Mouse (Mus musculus) cerebellum, adult 2 months (tissue): ENCODE data around the gene Psmb3. TPM values are rescaled to one million over a fixed set of nuclear protein-coding genes. Genes with fewer than 3 reads are reported as not detected.

Experiments used
- DNase-seq, 2 experiments: peaks; one replicate each; pipeline ENCODE4 v3.0.0; 2021
- H3K27ac ChIP-seq: fragments of 200-500 bp; 2 replicates; pipeline ENCODE4 v1.5.1; 2012; ENCODE audit warnings: low read length, control low read depth, inconsistent platforms; ENCODE audit not compliant: insufficient read depth
- H3K27me3 ChIP-seq: fragments of 200-500 bp; 2 replicates; pipeline ENCODE4 v1.6.1; 2012; ENCODE audit warnings: inconsistent platforms, mild to moderate bottlenecking, low read length, moderate library complexity; ENCODE audit not compliant: control insufficient read depth, insufficient read depth
- H3K4me1 ChIP-seq: fragments of 200-500 bp; 2 replicates; pipeline ENCODE4 v1.6.1; 2011; ENCODE audit warnings: low read length; ENCODE audit not compliant: control insufficient read depth, insufficient read depth
- H3K4me3 ChIP-seq: fragments of 200-500 bp; replicated peaks from 2 replicates; pipeline ENCODE3; 2011; ENCODE audit warnings: mild to moderate bottlenecking, low read depth, low read length, control low read depth; ENCODE audit not compliant: insufficient read depth
- CTCF ChIP-seq: fragments of 200-500 bp; IDR thresholded peaks from 2 replicates; pipeline ENCODE4 v1.5.1; 2011; ENCODE audit warnings: low read depth, mild to moderate bottlenecking, control low read depth, low read length, moderate library complexity, borderline replicate concordance; ENCODE audit not compliant: insufficient read depth
- POLR2A ChIP-seq: fragments of 200-500 bp; IDR thresholded peaks from 2 replicates; pipeline ENCODE4 v1.6.1; 2011; ENCODE audit warnings: low read length, control low read depth, borderline replicate concordance; ENCODE audit not compliant: insufficient read depth
- WGBS: fragments of 180-500 bp; shearing (Covaris S2); methylation state at CpG from one replicate; pipeline ENCODE4 v1.1.7; 2018; 5-methylcytosine and 5-hydroxymethylcytosine counted together
- polyA plus RNA-seq: library from polyadenylated mRNA; depleted of rRNA; stranded (reverse); fragments of >200 nt; gene quantifications from 2 replicates; pipeline ENCODE4 v1.2.3, GENCODE M21; 2012

The Psmb3 gene
- polyA plus RNA-seq, 1 experiment: 291 TPM

DNA sequence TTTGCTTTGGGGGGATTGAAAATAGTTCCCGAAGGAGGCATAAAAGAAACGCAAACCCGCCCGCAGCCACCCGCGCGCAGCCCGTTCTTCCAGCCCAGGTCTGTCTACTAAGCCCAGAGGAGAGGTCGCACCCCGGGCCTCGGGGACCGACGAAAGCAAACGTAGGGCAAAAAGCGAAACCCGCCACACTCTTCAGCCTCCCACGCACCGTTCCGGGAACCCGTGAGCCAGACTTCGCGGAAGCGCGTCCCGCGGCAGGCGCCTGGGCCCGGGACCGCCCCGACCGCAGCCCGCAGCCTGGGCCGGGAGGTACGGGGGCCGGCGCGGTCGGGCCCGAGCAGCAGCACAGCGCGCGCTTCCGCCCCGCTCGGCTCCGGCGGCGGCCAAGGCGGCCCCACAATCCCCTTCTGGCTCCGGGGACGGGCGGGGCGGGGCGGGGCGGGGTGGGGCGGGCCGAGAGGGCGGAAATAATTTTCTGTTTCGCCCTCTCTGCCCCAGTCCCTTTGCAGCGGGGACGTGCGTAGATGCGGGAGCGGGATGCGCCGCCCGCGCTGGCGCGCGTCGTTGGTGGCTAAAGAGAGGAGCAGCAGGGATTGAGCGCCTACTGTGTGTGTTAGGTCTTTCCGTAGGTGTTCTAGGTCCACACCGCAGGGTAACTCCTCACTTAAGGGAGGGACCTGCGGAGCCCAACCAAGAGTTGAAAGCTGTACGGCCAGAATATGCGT, 43.0 kb upstream of the Psmb3 start:
- TF ChIP-seq POLR2A (peak; percentile 41; the same call in 1 of the 2 replicates), CTCF (no peak)
- peaks cover 15% of the 10 kb centered on the region for H3K4me1 ChIP-seq
- peak overlapping the region; percentile 71 for H3K27ac ChIP-seq
- H3K27me3 ChIP-seq: no peaks in the 10 kb centered on the region
- H3K4me3 ChIP-seq: peak overlapping the region; percentile 76
- under 1% methylated on average over 72 of the region's 78 CpGs for WGBS
- peak; percentile 87 to 89 for DNase-seq

DNA sequence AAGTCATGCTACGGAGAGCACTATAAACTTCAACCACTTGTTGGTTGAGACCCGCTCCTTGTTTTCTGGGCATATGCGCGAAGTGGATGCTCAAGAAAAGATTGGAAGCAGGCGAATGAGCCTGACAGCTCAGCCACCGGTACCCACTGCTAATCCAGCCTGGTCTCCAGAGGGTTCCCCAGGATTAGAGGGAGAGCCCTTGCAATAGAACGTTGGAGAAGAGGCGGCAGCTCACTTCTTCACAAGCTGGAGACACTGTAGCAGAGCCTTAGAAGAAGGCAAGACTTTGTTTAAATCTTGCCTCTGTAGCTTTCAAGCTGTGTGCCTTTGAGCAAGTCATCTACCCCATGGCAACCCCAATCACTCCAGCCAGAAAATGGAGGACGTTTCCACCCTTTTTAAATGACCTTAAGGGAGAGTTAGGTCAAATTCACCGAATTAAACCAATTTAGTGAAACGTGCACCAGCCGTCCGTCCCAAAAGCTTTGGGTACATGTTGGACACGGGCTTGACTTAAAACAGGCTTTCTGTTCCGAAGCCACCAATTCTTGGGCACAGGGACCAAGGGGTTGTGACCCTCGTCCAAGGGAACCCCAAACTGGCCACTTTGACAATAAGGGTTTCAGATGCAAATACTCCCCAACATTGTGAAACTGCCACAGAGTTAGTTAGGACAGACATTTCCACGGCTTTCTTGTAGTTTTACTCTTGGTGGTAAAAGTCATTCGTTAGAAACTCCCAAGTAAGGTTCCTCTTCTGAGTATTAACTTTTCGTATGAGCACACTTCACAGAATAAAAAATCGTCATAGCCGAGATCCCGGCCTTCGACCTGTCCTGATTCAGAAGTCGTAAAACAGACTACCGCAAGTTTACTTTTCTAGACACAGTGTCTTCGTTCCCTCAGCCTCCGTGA, 42.2 kb upstream of the Psmb3 start:
- Histone ChIP-seq H3K27ac (peak overlapping the region; percentile 65), H3K27me3 (no peaks in the 10 kb centered on the region), H3K4me1 (peaks cover 15% of the 10 kb centered on the region), H3K4me3 (peak overlapping the region; percentile 76)
- WGBS: 13% methylated on average over 27 of the region's 27 CpGs
- peak in 1 of 2 experiments; percentile 26 for DNase-seq
- TF ChIP-seq CTCF: no peak
- no peak for TF ChIP-seq POLR2A

DNA sequence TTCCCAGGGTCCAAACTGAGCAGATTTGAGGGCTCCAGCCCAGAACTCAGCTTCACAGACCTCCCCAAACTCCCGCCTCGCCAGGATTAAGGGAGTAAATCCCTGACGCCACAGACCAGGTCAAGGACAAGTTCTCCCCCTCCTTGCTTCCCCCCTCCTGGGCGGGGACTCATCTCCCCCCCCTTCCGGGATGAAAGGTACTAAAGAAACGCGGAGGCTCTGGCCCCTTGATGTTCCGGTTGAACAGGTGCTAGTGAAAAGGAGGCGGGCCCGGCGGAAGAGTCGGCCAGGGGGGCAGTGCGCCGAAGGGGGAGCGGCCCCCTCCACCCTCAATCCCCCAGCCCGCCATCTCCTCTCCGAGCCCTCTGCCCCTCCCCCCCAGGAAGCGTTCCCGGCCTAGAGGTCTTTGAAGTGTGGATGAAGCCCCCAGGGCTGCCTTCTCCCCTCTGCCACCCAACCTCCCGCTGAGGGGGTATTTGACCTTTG, 41.5 kb upstream of the Psmb3 start:
- Histone ChIP-seq H3K27ac (no peak overlapping the region), H3K4me3 (peak overlapping the region; percentile 12), H3K27me3 (no peaks in the 10 kb centered on the region), H3K4me1 (peaks cover 16% of the 10 kb centered on the region)
- TF ChIP-seq POLR2A: no peak
- TF ChIP-seq CTCF: no peak
- peak; percentile 44 to 47 for DNase-seq
- 3% methylated on average over 20 of the region's 20 CpGs for WGBS

DNA sequence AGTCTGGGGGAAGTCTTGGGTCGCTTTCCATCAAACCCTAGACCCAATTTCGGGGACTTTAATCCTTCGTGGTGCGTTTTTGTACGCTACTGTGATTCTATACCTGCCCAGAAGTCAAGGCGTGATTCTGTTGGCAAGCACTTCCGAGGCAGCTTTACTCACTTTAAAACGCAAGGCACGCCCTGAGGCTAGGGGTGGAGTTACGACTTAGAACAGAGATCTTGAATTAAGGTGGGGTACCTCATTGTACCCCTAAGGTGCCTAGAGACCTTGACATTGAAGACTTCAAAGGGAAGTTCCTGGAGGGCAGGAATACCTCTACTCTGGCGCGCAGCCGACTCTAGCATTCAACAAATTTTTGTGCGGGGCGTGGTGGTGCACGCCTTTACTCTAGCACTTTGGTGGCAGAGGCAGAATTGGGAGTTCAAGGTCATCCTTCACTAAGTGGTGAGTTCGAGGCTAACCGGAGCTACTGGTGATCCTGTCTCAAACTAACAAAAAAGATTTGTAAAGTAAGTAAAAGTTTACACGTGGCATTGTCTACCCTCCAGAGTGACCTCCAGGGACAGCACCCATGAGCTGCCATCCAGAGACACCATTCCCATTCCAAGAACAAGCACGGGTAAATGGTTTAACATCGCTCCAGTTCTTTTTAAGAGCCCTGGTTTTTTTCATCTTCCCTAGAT, 40.8 kb upstream of the Psmb3 start:
- peak overlapping the region; percentile 73 for H3K4me3 ChIP-seq
- 5% methylated on average over 21 of the region's 21 CpGs for WGBS
- 0 out of 2 replicates have a peak overlapping the region, but pooled peaks have one; percentile 49 for H3K27ac ChIP-seq
- H3K27me3 ChIP-seq: no peaks in the 10 kb centered on the region
- no peak for DNase-seq
- TF ChIP-seq CTCF (no peak), POLR2A (no peak)
- peaks cover 16% of the 10 kb centered on the region for H3K4me1 ChIP-seq

DNA sequence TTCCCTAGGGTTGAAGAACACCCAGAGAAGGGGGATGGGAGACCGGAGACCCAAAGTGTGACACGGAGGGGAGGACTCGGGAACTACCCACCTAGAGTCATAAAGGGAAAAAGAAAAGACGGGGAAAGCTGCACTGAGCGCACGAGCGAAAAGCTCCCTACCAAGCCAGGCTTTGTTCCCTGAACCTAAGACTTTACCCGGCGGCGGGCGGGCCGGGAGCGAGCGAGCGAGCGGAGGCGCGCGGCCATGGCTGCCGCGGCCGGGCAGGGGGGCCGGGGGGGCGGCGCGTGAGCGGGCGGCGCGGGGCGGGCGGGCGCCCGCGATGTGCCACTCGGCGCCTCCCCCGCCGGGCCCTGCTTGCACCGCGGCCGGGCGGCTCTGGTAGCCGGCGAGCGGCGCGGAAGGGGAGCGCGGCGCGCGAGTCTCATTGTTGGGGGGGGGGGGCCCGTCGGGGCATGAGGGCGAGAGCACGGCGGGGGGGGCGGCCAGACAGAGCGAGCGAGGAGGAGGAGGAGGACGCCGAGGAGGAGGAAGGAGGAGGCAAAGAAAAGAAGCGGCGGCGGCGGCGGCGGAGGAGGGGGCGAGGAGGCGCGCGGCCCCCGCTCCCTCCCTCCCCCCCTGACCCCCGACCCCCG, 40.2 kb upstream of the Psmb3 start, which contains the start of gene Mllt6:
TSS of gene Mllt6 (plus strand) at position 522 of the 635 bp plus-strand sequence.
- WGBS: under 1% methylated on average over 40 of the region's 76 CpGs
- Histone ChIP-seq H3K4me3 (peak within 1 kb of the TSS; percentile 91), H3K4me1 (peaks cover 15% of the 10 kb centered on the region), H3K27me3 (no peaks in the 10 kb centered on the region), H3K27ac (peak within 1 kb of the TSS; percentile 49)
- DNase-seq: peak; percentile 80 to 86
- TF ChIP-seq POLR2A (0 out of 2 replicates have a peak, but pooled peaks have one; percentile 18), CTCF (no peak)

DNA sequence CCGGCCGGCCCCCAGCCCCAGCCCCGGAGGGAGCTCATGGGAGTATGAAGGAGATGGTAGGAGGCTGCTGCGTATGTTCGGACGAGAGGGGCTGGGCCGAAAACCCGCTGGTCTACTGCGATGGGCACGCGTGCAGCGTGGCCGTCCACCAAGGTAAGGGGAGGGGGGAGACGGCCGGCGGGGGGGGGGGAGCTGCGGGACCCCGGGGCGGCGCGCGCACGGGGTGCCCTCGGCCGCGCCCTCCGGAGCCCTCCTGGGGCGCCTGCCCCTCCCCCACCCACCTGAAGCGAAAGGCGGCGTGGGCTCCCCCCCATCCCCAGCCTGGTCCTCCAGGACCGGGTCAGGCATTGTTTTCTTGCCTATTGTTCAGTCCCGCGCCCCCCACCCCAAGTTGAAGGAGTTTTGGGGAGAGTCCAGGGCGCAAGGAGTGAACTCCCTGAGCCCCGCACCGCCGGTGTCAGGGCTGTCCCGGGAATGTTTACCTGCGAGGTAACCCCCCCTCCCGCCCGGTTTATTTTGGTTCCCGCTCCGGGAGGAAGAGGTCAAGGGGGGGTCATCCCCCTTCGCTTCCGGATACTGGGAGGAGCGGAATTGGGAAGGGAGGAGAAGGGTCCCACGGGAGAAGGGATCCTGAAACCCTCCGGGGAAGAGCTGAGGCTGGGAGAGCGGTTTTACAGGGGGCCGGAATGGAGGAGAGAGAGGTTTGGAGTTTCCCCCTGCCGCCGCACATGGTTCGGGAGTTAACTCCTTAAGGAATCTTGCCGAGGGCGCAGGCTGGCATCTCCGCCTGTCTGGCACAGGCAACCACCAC, 39.5 kb upstream of the Psmb3 start:
- WGBS: 1% methylated on average over 35 of the region's 57 CpGs
- DNase-seq: peak; percentile 60 to 65
- peak overlapping the region; percentile 91 for H3K4me3 ChIP-seq

More for the DNA sequence above, 39.5 kb upstream of the Psmb3 start:
- Histone ChIP-seq H3K27me3 (no peaks in the 10 kb centered on the region), H3K27ac (peak overlapping the region; percentile 29), H3K4me1 (peaks cover 21% of the 10 kb centered on the region)
- no peak for TF ChIP-seq POLR2A
- TF ChIP-seq CTCF: no peak
